Mouse (Mus musculus) forebrain, embryonic 11.5 days (tissue): ENCODE measurements around the gene Madd. TPM values are rescaled to one million over a fixed set of nuclear protein-coding genes. Genes with fewer than 3 reads are reported as not detected.

Experiments used
- ATAC-seq: fragments of 200-750 bp; cut with Nextera tagmentation; replicated peaks from 2 replicates; pipeline ENCODE4 v1.8.0; 2017; ENCODE audit warnings: moderate TSS enrichment; ENCODE audit not compliant: low FRiP score
- DNase-seq: peaks from one replicate; pipeline ENCODE4 v3.0.0-alpha.2; 2017; ENCODE audit warnings: low spot score
- H3K27ac ChIP-seq: fragments of 300-500 bp; sonication (generic); 2 replicates; pipeline ENCODE4 v1.5.1; 2014; ENCODE audit warnings: low read depth, low read length
- H3K27me3 ChIP-seq: fragments of 300-500 bp; sonication (generic); 2 replicates; pipeline ENCODE4 v1.6.1; 2014; ENCODE audit warnings: mild to moderate bottlenecking, low read length, mixed read lengths; ENCODE audit not compliant: control insufficient read depth, insufficient read depth
- H3K36me3 ChIP-seq: fragments of 300-500 bp; sonication (generic); 2 replicates; pipeline ENCODE4 v1.6.1; 2014; ENCODE audit warnings: mild to moderate bottlenecking, low read length, moderate library complexity, mixed read lengths; ENCODE audit not compliant: control insufficient read depth, insufficient read depth
- H3K4me1 ChIP-seq: fragments of 300-500 bp; sonication (generic); replicated peaks from 2 replicates; pipeline ENCODE4 v1.6.1; 2014; ENCODE audit warnings: low read length, mixed read lengths; ENCODE audit not compliant: control insufficient read depth, insufficient read depth
- H3K4me2 ChIP-seq: fragments of 300-500 bp; sonication (generic); 2 replicates; pipeline ENCODE4 v1.6.1; 2014; ENCODE audit warnings: low read depth, mild to moderate bottlenecking, low read length, moderate library complexity, mixed read lengths; ENCODE audit not compliant: severe bottlenecking
- H3K4me3 ChIP-seq: fragments of 300-500 bp; sonication (generic); 2 replicates; pipeline ENCODE4 v1.5.1; 2014; ENCODE audit warnings: low read depth, low read length
- H3K9ac ChIP-seq: fragments of 300-500 bp; sonication (generic); 2 replicates; pipeline ENCODE4 v1.6.1; 2014; ENCODE audit warnings: low read length
- H3K9me3 ChIP-seq: fragments of 300-500 bp; sonication (generic); 2 replicates; pipeline ENCODE4 v1.6.1; 2016; ENCODE audit warnings: low read length, mixed read lengths; ENCODE audit not compliant: control insufficient read depth
- WGBS: fragments of 180-500 bp; shearing (Covaris S2); extraction: QIAGEN DNeasy Blood & Tissue Kit; methylation state at CpG from one replicate; pipeline ENCODE4 v1.1.7; 2014; 5-methylcytosine and 5-hydroxymethylcytosine counted together
- polyA plus RNA-seq: library from polyadenylated mRNA; unstranded; fragments of >200 nt; fragmentation: Nextera tagmentation; extraction: Ambion mirVana; gene quantifications from 2 replicates; pipeline ENCODE4 v1.2.1, GENCODE M21; 2014

Madd gene
- polyA plus RNA-seq, 1 experiment from 2014 or later: 26.9 TPM

GRCm38 (mm10) chr2:91110429-91110828 lies 73.2 kb downstream of the Madd start:
- DNase-seq (no peak), ATAC-seq (no peak)
- no peaks in the 10 kb centered on the region for H3K27me3 ChIP-seq
- no peak overlapping the region for H3K4me2 ChIP-seq
- H3K4me1 ChIP-seq: peaks cover 3% of the 10 kb centered on the region; the same call in 1 of the 2 replicates
- H3K36me3 ChIP-seq: no peaks in the 10 kb centered on the region
- no peak overlapping the region for H3K9ac ChIP-seq
- 71% methylated on average over 6 of the region's 6 CpGs for WGBS
- H3K4me3 ChIP-seq: no peak overlapping the region
- H3K9me3 ChIP-seq: no peaks in the 10 kb centered on the region
- H3K27ac ChIP-seq: no peak overlapping the region

- Histone ChIP-seq H3K4me2 (no peak overlapping the region), H3K4me3 (no peak overlapping the region), H3K27ac (no peak overlapping the region), H3K9me3 (no peaks in the 10 kb centered on the region), H3K9ac (no peak overlapping the region), H3K36me3 (no peaks in the 10 kb centered on the region), H3K27me3 (no peaks in the 10 kb centered on the region), H3K4me1 (no peaks in the 10 kb centered on the region)
- ATAC-seq: no peak
- no peak for DNase-seq
- 94% methylated on average over 5 of the region's 5 CpGs for WGBS
Observed at GRCm38 (mm10) chr2:91109807-91110385, 73.7 kb downstream of the Madd start.

- ATAC-seq (no peak), DNase-seq (no peak)
- Histone ChIP-seq H3K9ac (no peak overlapping the region), H3K27me3 (no peaks in the 10 kb centered on the region), H3K36me3 (no peaks in the 10 kb centered on the region), H3K4me1 (no peaks in the 10 kb centered on the region), H3K4me2 (no peak overlapping the region), H3K27ac (no peak overlapping the region), H3K4me3 (no peak overlapping the region), H3K9me3 (no peaks in the 10 kb centered on the region)
- WGBS: 85% methylated on average over 5 of the region's 5 CpGs
Observed at GRCm38 (mm10) chr2:91109241-91109640, 74.4 kb downstream of the Madd start.

GRCm38 (mm10) chr2:91108156-91108555 lies 75.5 kb downstream of the Madd start:
- no peak overlapping the region for H3K4me2 ChIP-seq
- H3K4me1 ChIP-seq: no peaks in the 10 kb centered on the region
- 88% methylated on average over 3 of the region's 3 CpGs for WGBS
- DNase-seq: no peak
- H3K9ac ChIP-seq: no peak overlapping the region
- no peak for ATAC-seq
- H3K9me3 ChIP-seq: no peaks in the 10 kb centered on the region
- H3K4me3 ChIP-seq: no peak overlapping the region
- H3K27me3 ChIP-seq: no peaks in the 10 kb centered on the region
- no peak overlapping the region for H3K27ac ChIP-seq
- no peaks in the 10 kb centered on the region for H3K36me3 ChIP-seq

- no peaks in the 10 kb centered on the region for H3K9me3 ChIP-seq
- H3K27me3 ChIP-seq: no peaks in the 10 kb centered on the region
- no peaks in the 10 kb centered on the region for H3K36me3 ChIP-seq
- H3K4me3 ChIP-seq: no peak overlapping the region
- ATAC-seq (peak; percentile 78; the same call in 1 of the 2 replicates), DNase-seq (peak; percentile 93)
- no peaks in the 10 kb centered on the region for H3K4me1 ChIP-seq
- no peak overlapping the region for H3K9ac ChIP-seq
- WGBS: 13% methylated on average over 7 of the region's 7 CpGs
- H3K27ac ChIP-seq: no peak overlapping the region
- no peak overlapping the region for H3K4me2 ChIP-seq
Observed at GRCm38 (mm10) chr2:91101124-91101740, 82.4 kb downstream of the Madd start.

- H3K27me3 ChIP-seq: no peaks in the 10 kb centered on the region
- no peak overlapping the region for H3K9ac ChIP-seq
- WGBS: 88% methylated on average over 2 of the region's 2 CpGs
- no peaks in the 10 kb centered on the region for H3K36me3 ChIP-seq
- H3K27ac ChIP-seq: no peak overlapping the region
- H3K9me3 ChIP-seq: no peaks in the 10 kb centered on the region
- no peaks in the 10 kb centered on the region for H3K4me1 ChIP-seq
- no peak overlapping the region for H3K4me2 ChIP-seq
- H3K4me3 ChIP-seq: no peak overlapping the region
- no peak for DNase-seq
- ATAC-seq: no peak
Observed at GRCm38 (mm10) chr2:91098156-91098555, 85.5 kb downstream of the Madd start.

GRCm38 (mm10) chr2:91097015-91097414 lies 86.6 kb downstream of the Madd start:
- Histone ChIP-seq H3K4me3 (no peak overlapping the region), H3K4me2 (no peak overlapping the region), H3K9ac (no peak overlapping the region), H3K4me1 (no peaks in the 10 kb centered on the region), H3K27ac (no peak overlapping the region), H3K9me3 (no peaks in the 10 kb centered on the region), H3K36me3 (no peaks in the 10 kb centered on the region), H3K27me3 (no peaks in the 10 kb centered on the region)
- whole genome bisulfite sequencing: 85% methylated on average over 10 of the region's 10 CpGs
- no peak for ATAC-seq
- DNase-seq: no peak

- H3K27me3 ChIP-seq: no peaks in the 10 kb centered on the region
- no peaks in the 10 kb centered on the region for H3K9me3 ChIP-seq
- no peaks in the 10 kb centered on the region for H3K4me1 ChIP-seq
- H3K4me3 ChIP-seq: no peak overlapping the region
- DNase-seq: no peak
- no peak overlapping the region for H3K9ac ChIP-seq
- no peak overlapping the region for H3K27ac ChIP-seq
- no peak for ATAC-seq
- no peak overlapping the region for H3K4me2 ChIP-seq
- 71% methylated on average over 14 of the region's 14 CpGs for WGBS
- H3K36me3 ChIP-seq: no peaks in the 10 kb centered on the region
Observed at GRCm38 (mm10) chr2:91096524-91096923, 87.1 kb downstream of the Madd start.

- WGBS: 83% methylated on average over 6 of the region's 6 CpGs
- Histone ChIP-seq H3K4me2 (no peak overlapping the region), H3K27ac (no peak overlapping the region), H3K9me3 (no peaks in the 10 kb centered on the region), H3K4me3 (no peak overlapping the region), H3K9ac (no peak overlapping the region), H3K36me3 (no peaks in the 10 kb centered on the region), H3K27me3 (no peaks in the 10 kb centered on the region), H3K4me1 (0 out of 2 replicates have a peak, but pooled peaks cover 1% of the 10 kb centered on the region)
- ATAC-seq (no peak), DNase-seq (no peak)
Observed at GRCm38 (mm10) chr2:91090827-91091226, 92.8 kb downstream of the Madd start.
